Mouse (Mus musculus) hindbrain, postnatal 0 days (tissue): ENCODE data around the gene Lpar3. TPM values are rescaled to one million over a fixed set of nuclear protein-coding genes. Genes with fewer than 3 reads are reported as not detected.

ENCODE experiments used
- ATAC-seq: fragments of 200-750 bp; cut with Nextera tagmentation; 2 replicates; pipeline ENCODE4 v1.8.0; 2017; ENCODE audit warnings: mild to moderate bottlenecking, moderate TSS enrichment, moderate library complexity
- DNase-seq: peaks from one replicate; pipeline ENCODE4 v3.0.0-alpha.2; 2015; ENCODE audit warnings: low spot score
- H3K27ac ChIP-seq: fragments of 300-500 bp; sonication (generic); 2 replicates; pipeline ENCODE4 v1.5.1; 2014; ENCODE audit warnings: mild to moderate bottlenecking
- H3K27me3 ChIP-seq: fragments of 300-500 bp; sonication (generic); 2 replicates; pipeline ENCODE4 v1.6.1; 2014; ENCODE audit warnings: low read length, mixed read lengths; ENCODE audit not compliant: insufficient read depth
- H3K36me3 ChIP-seq: fragments of 300-500 bp; sonication (generic); 2 replicates; pipeline ENCODE4 v1.6.1; 2014; ENCODE audit warnings: low read length, mixed read lengths; ENCODE audit not compliant: insufficient read depth
- H3K4me1 ChIP-seq: fragments of 300-500 bp; sonication (generic); 2 replicates; pipeline ENCODE4 v1.6.1; 2014; ENCODE audit warnings: antibody characterized with exemption, low read length, mixed read lengths; ENCODE audit not compliant: insufficient read depth
- H3K4me2 ChIP-seq: fragments of 300-500 bp; sonication (generic); 2 replicates; pipeline ENCODE4 v1.6.1; 2014; ENCODE audit warnings: low read depth, mild to moderate bottlenecking, low read length, moderate library complexity, mixed read lengths
- H3K4me3 ChIP-seq: fragments of 300-500 bp; sonication (generic); 2 replicates; pipeline ENCODE4 v1.5.1; 2014; ENCODE audit warnings: low read length
- H3K9ac ChIP-seq: fragments of 300-500 bp; sonication (generic); replicated peaks from 2 replicates; pipeline ENCODE4 v1.6.1; 2014; ENCODE audit warnings: mild to moderate bottlenecking, low read length, moderate library complexity, mixed read lengths
- H3K9me3 ChIP-seq: fragments of 300-500 bp; sonication (generic); 2 replicates; pipeline ENCODE4 v1.6.1; 2016; ENCODE audit warnings: low read length, mixed read lengths
- CTCF ChIP-seq: IDR thresholded peaks from 2 replicates; pipeline ENCODE4 v1.5.1; 2016; ENCODE audit warnings: antibody characterized with exemption, control low read depth, low read depth
- WGBS: fragments of 180-500 bp; shearing (Covaris S2); extraction: QIAGEN DNeasy Blood & Tissue Kit; methylation state at CpG from one replicate; pipeline ENCODE4 v1.1.7; 2014; 5-methylcytosine and 5-hydroxymethylcytosine counted together
- polyA plus RNA-seq: library from polyadenylated mRNA; unstranded; fragments of >200 nt; fragmentation: Nextera tagmentation; extraction: Ambion mirVana; gene quantifications from 2 replicates; pipeline ENCODE4 v1.2.1, GENCODE M21; 2015
- total RNA-seq: library from RNA; depleted of rRNA; stranded (reverse); fragments of >200 nt; gene quantifications from 2 replicates; pipeline ENCODE4 v1.2.3, GENCODE M21; 2014

Gene Lpar3
- total and polyA plus RNA-seq, 2 experiments from 2014 or later, result 0.50 to 0.58 TPM

DNA sequence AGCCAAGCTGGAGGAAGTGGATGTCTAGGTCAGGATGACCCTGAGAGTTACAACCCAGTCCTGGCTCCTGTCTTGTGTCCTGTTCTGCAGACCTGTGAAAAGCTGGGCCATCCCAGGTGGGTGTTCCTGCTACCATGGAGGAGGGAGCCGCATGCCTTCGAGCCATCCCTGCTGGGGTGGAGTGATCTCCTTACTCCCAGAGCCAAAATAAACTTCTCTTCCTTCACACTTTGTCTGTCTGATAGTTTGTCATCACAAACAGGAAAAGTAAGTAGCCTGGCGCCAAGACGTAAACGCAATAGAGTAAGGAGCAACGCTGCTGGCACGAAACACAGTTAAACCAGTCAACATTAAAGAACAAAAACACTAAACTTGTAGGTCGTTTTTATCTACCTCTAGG, 95.5 kb downstream of the Lpar3 start:
- no peak for TF ChIP-seq CTCF

GRCm38 (mm10) chr3:146317366-146317765, 96.6 kb downstream of the Lpar3 start:
- WGBS, result 89% methylated on average over 7 of the region's 7 CpGs
- no peak overlapping the region for H3K4me3 ChIP-seq

More for the DNA sequence above, 95.5 kb downstream of the Lpar3 start:
- Histone ChIP-seq H3K4me1 (0 out of 2 replicates have a peak, but pooled peaks cover 4% of the 10 kb centered on the region), H3K27me3 (no peaks in the 10 kb centered on the region), H3K27ac (no peak overlapping the region), H3K4me2 (no peak overlapping the region), H3K36me3 (no peaks in the 10 kb centered on the region), H3K9me3 (no peaks in the 10 kb centered on the region), H3K9ac (no peak overlapping the region), H3K4me3 (no peak overlapping the region)
- no peak for ATAC-seq
- 79% methylated on average over 8 of the region's 8 CpGs for WGBS
- DNase-seq, result no peak

DNA sequence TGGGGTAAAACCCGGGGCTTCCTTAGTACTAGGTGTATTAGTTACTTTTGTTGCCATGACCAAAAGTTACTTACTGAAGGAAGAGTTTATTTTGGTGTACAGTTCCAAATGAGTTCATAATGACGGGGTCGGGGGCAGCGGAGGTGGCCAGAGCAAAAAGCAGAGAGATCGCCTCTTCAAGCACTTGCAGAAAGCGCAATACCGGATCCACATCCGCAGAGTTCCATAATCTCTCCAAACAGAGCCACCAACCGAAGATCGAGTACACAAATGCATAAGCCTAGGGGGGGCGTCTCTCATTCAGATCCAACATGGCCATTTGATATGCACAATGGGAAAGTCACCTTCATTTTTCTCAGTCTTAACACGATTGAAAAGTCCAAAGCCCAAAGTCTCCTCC, 97.1 kb downstream of the Lpar3 start:
- Histone ChIP-seq H3K27me3 (no peaks in the 10 kb centered on the region), H3K9ac (no peak overlapping the region), H3K4me3 (no peak overlapping the region), H3K9me3 (no peaks in the 10 kb centered on the region), H3K27ac (no peak overlapping the region), H3K4me1 (0 out of 2 replicates have a peak, but pooled peaks cover 4% of the 10 kb centered on the region), H3K4me2 (no peak overlapping the region), H3K36me3 (no peaks in the 10 kb centered on the region)
- ATAC-seq (no peak), DNase-seq (no peak)
- 83% methylated on average over 12 of the region's 12 CpGs for whole genome bisulfite sequencing
- no peak for TF ChIP-seq CTCF

More at GRCm38 (mm10) chr3:146317366-146317765, 96.6 kb downstream of the Lpar3 start:
- Histone ChIP-seq H3K9ac (no peak overlapping the region), H3K36me3 (no peaks in the 10 kb centered on the region), H3K27me3 (no peaks in the 10 kb centered on the region), H3K9me3 (no peaks in the 10 kb centered on the region), H3K4me1 (0 out of 2 replicates have a peak, but pooled peaks cover 4% of the 10 kb centered on the region), H3K27ac (no peak overlapping the region), H3K4me2 (no peak overlapping the region)
- no peak for TF ChIP-seq CTCF
- no peak for DNase-seq
- ATAC-seq, result no peak

DNA sequence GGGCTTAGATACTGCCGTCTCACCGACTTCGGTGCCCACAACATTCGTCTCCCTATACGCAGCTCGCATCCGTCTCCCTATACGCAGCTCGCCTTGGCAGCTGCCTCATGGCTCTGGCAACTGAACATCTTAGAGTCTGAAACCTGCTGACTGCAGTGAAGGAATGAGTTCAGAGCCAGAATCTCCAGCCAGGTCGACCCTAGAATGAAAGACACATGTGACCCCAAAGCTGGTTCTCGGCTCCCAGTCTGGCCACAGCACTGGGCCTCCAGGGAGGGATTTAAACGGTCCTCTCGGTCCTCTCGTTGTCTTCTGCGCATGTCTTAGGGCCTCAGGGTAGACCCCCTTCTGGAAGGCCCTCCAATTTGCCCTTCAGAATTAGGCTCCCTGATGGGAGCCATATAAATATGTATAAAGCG, 97.8 kb downstream of the Lpar3 start:
- 34% methylated on average over 16 of the region's 16 CpGs for WGBS
- no peaks in the 10 kb centered on the region for H3K9me3 ChIP-seq
- TF ChIP-seq CTCF, result no peak
- no peak for DNase-seq
- H3K4me1 ChIP-seq, result 0 out of 2 replicates have a peak, but pooled peaks cover 4% of the 10 kb centered on the region
- H3K4me3 ChIP-seq, result no peak overlapping the region
- H3K4me2 ChIP-seq, result peak overlapping the region; percentile 44
- no peaks in the 10 kb centered on the region for H3K36me3 ChIP-seq
- H3K27me3 ChIP-seq, result no peaks in the 10 kb centered on the region
- no peak overlapping the region; the same call in 1 of the 2 replicates for H3K9ac ChIP-seq
- H3K27ac ChIP-seq, result 0 out of 2 replicates have a peak overlapping the region, but pooled peaks have one; percentile 7
- peak; percentile 32; the same call in 1 of the 2 replicates for ATAC-seq

- peak; percentile 43 for DNase-seq
- Histone ChIP-seq H3K9ac (no peak overlapping the region; the same call in 1 of the 2 replicates), H3K4me3 (no peak overlapping the region), H3K27ac (0 out of 2 replicates have a peak overlapping the region, but pooled peaks have one; percentile 7), H3K27me3 (no peaks in the 10 kb centered on the region), H3K9me3 (no peaks in the 10 kb centered on the region), H3K4me1 (0 out of 2 replicates have a peak, but pooled peaks cover 4% of the 10 kb centered on the region), H3K4me2 (peak overlapping the region; percentile 44), H3K36me3 (no peaks in the 10 kb centered on the region)
- 18% methylated on average over 13 of the region's 13 CpGs for WGBS
- peak; percentile 30; the same call in 1 of the 2 replicates for ATAC-seq
- no peak for TF ChIP-seq CTCF
These were observed 98.2 kb downstream of the Lpar3 start for GRCm38 (mm10) chr3:146318987-146319386.

GRCm38 (mm10) chr3:146319503-146319902, 98.7 kb downstream of the Lpar3 start:
- H3K9me3 ChIP-seq, result no peaks in the 10 kb centered on the region
- H3K27me3 ChIP-seq, result no peaks in the 10 kb centered on the region
- DNase-seq, result no peak
- H3K4me2 ChIP-seq, result no peak overlapping the region
- no peak overlapping the region for H3K4me3 ChIP-seq
- 0 out of 2 replicates have a peak, but pooled peaks cover 4% of the 10 kb centered on the region for H3K4me1 ChIP-seq
- no peak overlapping the region for H3K9ac ChIP-seq
- WGBS, result 74% methylated on average over 14 of the region's 14 CpGs
- H3K27ac ChIP-seq, result no peak overlapping the region
- TF ChIP-seq CTCF, result no peak
- no peaks in the 10 kb centered on the region for H3K36me3 ChIP-seq
- no peak for ATAC-seq

DNA sequence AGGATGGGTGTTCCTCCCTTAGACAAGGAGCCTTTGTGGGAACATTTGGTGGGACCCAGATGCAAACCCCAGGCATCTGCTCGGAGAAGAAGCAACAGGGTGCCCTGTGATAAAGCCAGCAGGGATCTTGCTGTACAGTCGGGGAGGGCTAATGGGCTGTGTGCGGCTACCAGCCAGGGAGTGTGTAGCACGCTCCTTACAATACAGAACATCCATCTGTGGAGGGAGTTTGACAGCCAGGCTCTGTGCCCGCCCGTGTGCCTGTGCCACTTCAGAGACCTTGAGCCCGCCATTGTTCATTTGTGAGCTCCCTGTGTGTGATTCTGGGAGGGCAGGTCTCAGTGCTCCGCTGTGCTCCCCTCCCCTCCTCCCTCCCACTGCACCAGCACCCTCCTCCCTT, 104.2 kb downstream of the Lpar3 start:
- Histone ChIP-seq H3K27me3 (no peaks in the 10 kb centered on the region), H3K4me2 (no peak overlapping the region), H3K27ac (no peak overlapping the region), H3K36me3 (no peaks in the 10 kb centered on the region), H3K4me3 (no peak overlapping the region), H3K9ac (no peak overlapping the region), H3K4me1 (no peaks in the 10 kb centered on the region), H3K9me3 (no peaks in the 10 kb centered on the region)
- DNase-seq (no peak), ATAC-seq (peak; percentile 39; the same call in 1 of the 2 replicates)
- no peak for TF ChIP-seq CTCF
- WGBS, result 43% methylated on average over 8 of the region's 8 CpGs
